Mouse (Mus musculus): Measurements from ENCODE around the gene Syngr2.

DNA sequence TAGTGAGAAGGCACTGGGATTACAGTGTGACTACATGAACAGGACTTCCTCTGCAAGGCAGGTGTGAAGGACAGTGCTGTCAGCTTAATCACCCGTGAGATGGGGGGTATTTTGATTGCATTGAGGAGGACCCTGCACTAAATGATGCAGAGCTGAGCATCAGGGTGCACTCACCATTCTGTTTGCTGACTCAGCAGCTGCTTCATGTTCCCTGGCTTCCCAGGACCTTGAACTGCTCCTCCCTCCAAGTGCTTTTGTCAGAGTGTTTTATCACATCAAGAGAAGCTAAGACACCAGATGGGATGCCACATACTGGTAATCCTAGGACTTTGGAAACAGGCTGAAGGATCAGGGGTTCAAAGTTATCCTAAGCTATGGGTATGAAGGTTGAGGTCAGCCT, 46.5 kb downstream of the Syngr2 start:
- no peak for TF ChIP-seq POLR2A (IDR thresholded peaks at IDR 0.05; ENCODE audit: borderline replicate concordance, control insufficient read depth, low read depth, low read length)
- TF ChIP-seq CTCF (IDR thresholded peaks at IDR 0.05; ENCODE audit: control insufficient read depth, insufficient read depth, low read length) = no peak
